Mouse (Mus musculus) left cerebral cortex, postnatal 10 days (tissue): ENCODE measurements around the gene Dusp8. TPM values are rescaled to one million over a fixed set of nuclear protein-coding genes. Genes with fewer than 3 reads are reported as not detected.
"Not testable (repeated sequence)": the region's sequence is repeated elsewhere in the genome, so short reads cannot be mapped to it uniquely, and the experiment has no call there.

ENCODE experiments used
- DNase-seq, 2 experiments: peaks; one replicate each; pipeline ENCODE4 v3.0.0; 2021 to 2022; ENCODE audit warnings: low spot score in 2 of 2, mixed read lengths in 1 of 2; ENCODE audit errors: extremely low spot score in 1 of 2
- intact Hi-C: fragments of 180-260 bp; cut with DNase I; formaldehyde crosslinking; loops from one replicate; pipeline ENCODE4 v1.15.1; 2025
- total RNA-seq, 2 experiments: library from RNA; stranded (reverse); gene quantifications; 2 replicates each; pipeline ENCODE4 v1.2.3; 2021

Gene Dusp8
- total RNA-seq: 100 to 1,000 TPM; 157 to 164 TPM

GRCm38 (mm10) chr7:142095183-142095931, at the start of gene Dusp8:
TSS of gene Dusp8 (minus strand) at chr7:142095843.
- peak; percentile 93 to 96 for DNase-seq
- intact Hi-C loops: loop anchor here (5.0 kb wide), 1 partner anchor 78 kb away; no protein-coding TSS in a partner anchor

- intact Hi-C loops: no loop called here
- no peak for DNase-seq
These were observed 48.9 kb upstream of the Dusp8 start, which contains the start of gene Gm45337 for GRCm38 (mm10) chr7:142144507-142144906. TSS of gene Gm45337 (minus strand) at chr7:142144607.

GRCm38 (mm10) chr7:142143506-142144010, 47.9 kb upstream of the Dusp8 start:
- intact Hi-C loops, DNase-seq: not testable (repeated sequence)

- DNase-seq: no peak
- intact Hi-C loops: no loop called here
These were observed 45.1 kb upstream of the Dusp8 start for GRCm38 (mm10) chr7:142140696-142141095.

- DNase-seq, intact Hi-C loops: not testable (repeated sequence)
These were observed 40.3 kb upstream of the Dusp8 start, which contains the start of gene Gm39115 for GRCm38 (mm10) chr7:142135934-142136333. TSS of gene Gm39115 (minus strand) at chr7:142136034.

GRCm38 (mm10) chr7:142134206-142134995, 38.8 kb upstream of the Dusp8 start:
- peak in 1 of 2 experiments; percentile 41 for DNase-seq
- intact Hi-C loops: no loop called here

GRCm38 (mm10) chr7:142128843-142129242, 33.2 kb upstream of the Dusp8 start:
- intact Hi-C loops: no loop called here
- no peak for DNase-seq

- intact Hi-C loops, DNase-seq: not testable (repeated sequence)
These were observed 25.0 kb upstream of the Dusp8 start, which contains the start of gene Gm45618 for GRCm38 (mm10) chr7:142120629-142121028. TSS of gene Gm45618 (minus strand) at chr7:142120729.

- DNase-seq: no peak
These were observed 24.0 kb upstream of the Dusp8 start for GRCm38 (mm10) chr7:142119632-142120031.

GRCm38 (mm10) chr7:142104747-142105146, 9.1 kb upstream of the Dusp8 start:
- no peak for DNase-seq
- intact Hi-C loops: no loop called here

More at GRCm38 (mm10) chr7:142119632-142120031, 24.0 kb upstream of the Dusp8 start:
- intact Hi-C loops: no loop called here

GRCm38 (mm10) chr7:142097776-142098175, 2.1 kb upstream of the Dusp8 start:
- intact Hi-C loops: loop anchor here (2.0 to 5.0 kb wide), 2 partner anchors 27 to 80 kb away; no protein-coding TSS in a partner anchor
- peak; percentile 70 to 84 for DNase-seq

- no peak for DNase-seq
- intact Hi-C loops: loop anchor here (5.0 kb wide), 1 partner anchor 79 kb away; no protein-coding TSS in a partner anchor
These were observed 1.1 kb upstream of the Dusp8 start for GRCm38 (mm10) chr7:142096701-142097100.

GRCm38 (mm10) chr7:142094301-142095143, 1.1 kb downstream of the Dusp8 start:
- DNase-seq: peak in 1 of 2 experiments; percentile 72
- intact Hi-C loops: loop anchor here (5.0 kb wide), 1 partner anchor 77 kb away; no protein-coding TSS in a partner anchor

- intact Hi-C loops: no loop called here
- DNase-seq: no peak
These were observed 1.9 kb downstream of the Dusp8 start for GRCm38 (mm10) chr7:142093696-142094240.

GRCm38 (mm10) chr7:142092991-142093390, 2.7 kb downstream of the Dusp8 start:
- no peak for DNase-seq
- intact Hi-C loops: no loop called here

GRCm38 (mm10) chr7:142091848-142092247, 3.8 kb downstream of the Dusp8 start:
- intact Hi-C loops: no loop called here
- DNase-seq: peak in 1 of 2 experiments; percentile 64

GRCm38 (mm10) chr7:142089648-142090447, 5.8 kb downstream of the Dusp8 start:
- intact Hi-C loops: no loop called here
- peak in 1 of 2 experiments; percentile 32 for DNase-seq
